Mouse (Mus musculus) thymus, adult 2 months (tissue): Measurements from ENCODE around the gene Kcnk1. TPM values are rescaled to one million over a fixed set of nuclear protein-coding genes. Genes with fewer than 3 reads are reported as not detected.

Experiments used
- DNase-seq: peaks from one replicate; pipeline ENCODE4 v3.0.0; 2021
- H3K27ac ChIP-seq: fragments of 200-500 bp; 2 replicates; pipeline ENCODE4 v1.5.1; 2012; ENCODE audit warnings: low read length, control low read depth; ENCODE audit not compliant: control insufficient read depth, insufficient read depth
- H3K27me3 ChIP-seq: fragments of 200-500 bp; 2 replicates; pipeline ENCODE4 v1.6.1; 2012; ENCODE audit warnings: mild to moderate bottlenecking, low read length, moderate library complexity, mixed read lengths; ENCODE audit not compliant: control insufficient read depth, insufficient read depth
- H3K36me3 ChIP-seq: fragments of 200-500 bp; 2 replicates; pipeline ENCODE4 v1.6.1; 2012; ENCODE audit warnings: mild to moderate bottlenecking, low read length, moderate library complexity; ENCODE audit not compliant: control insufficient read depth, insufficient read depth
- H3K4me1 ChIP-seq: fragments of 200-500 bp; replicated peaks from 2 replicates; pipeline ENCODE4 v1.6.1; 2012; ENCODE audit warnings: low read length; ENCODE audit not compliant: control insufficient read depth, insufficient read depth
- H3K4me3 ChIP-seq: fragments of 200-500 bp; 2 replicates; pipeline ENCODE4 v1.5.1; 2012; ENCODE audit warnings: mild to moderate bottlenecking, low read length, control low read depth, moderate library complexity; ENCODE audit not compliant: control insufficient read depth, insufficient read depth
- CTCF ChIP-seq: fragments of 200-500 bp; IDR thresholded peaks from 2 replicates; pipeline ENCODE4 v1.5.1; 2012; ENCODE audit warnings: mild to moderate bottlenecking, control low read depth, low read length, moderate library complexity, borderline replicate concordance; ENCODE audit not compliant: control insufficient read depth, poor library complexity, insufficient read depth; ENCODE audit errors: extremely low read depth
- POLR2A ChIP-seq: fragments of 200-500 bp; IDR thresholded peaks from 2 replicates; pipeline ENCODE4 v1.6.1; 2012; ENCODE audit warnings: mild to moderate bottlenecking, low read length, control low read depth, moderate library complexity; ENCODE audit not compliant: control insufficient read depth, poor library complexity, insufficient read depth; ENCODE audit errors: extremely low read depth
- WGBS: fragments of 180-500 bp; shearing (Covaris S2); methylation state at CpG from one replicate; pipeline ENCODE4 v1.1.7; 2018; 5-methylcytosine and 5-hydroxymethylcytosine counted together
- polyA plus RNA-seq: library from polyadenylated mRNA; depleted of rRNA; stranded (reverse); fragments of >200 nt; gene quantifications from 2 replicates; pipeline ENCODE4 v1.2.3, GENCODE M21; 2012

Kcnk1 gene
- polyA plus RNA-seq, 1 experiment, result 1.6 TPM

- WGBS, result 78% methylated on average over 9 of the region's 9 CpGs
- no peak for DNase-seq
- TF ChIP-seq CTCF, result no peak
- no peak for TF ChIP-seq POLR2A
- peaks cover 7% of the 10 kb centered on the region; the same call in 1 of the 2 replicates for H3K27me3 ChIP-seq
- H3K36me3 ChIP-seq, result no peaks in the 10 kb centered on the region
- H3K4me1 ChIP-seq, result no peaks in the 10 kb centered on the region
- no peak overlapping the region for H3K4me3 ChIP-seq
- no peak overlapping the region for H3K27ac ChIP-seq
Measured at GRCm38 (mm10) chr8:125993636-125994035, 1.3 kb upstream of the Kcnk1 start.

GRCm38 (mm10) chr8:125996031-125996839, 1.3 kb downstream of the Kcnk1 start:
- no peak overlapping the region for H3K27ac ChIP-seq
- no peaks in the 10 kb centered on the region for H3K36me3 ChIP-seq
- DNase-seq, result no peak
- TF ChIP-seq POLR2A, result no peak
- H3K4me1 ChIP-seq, result no peaks in the 10 kb centered on the region
- 41% methylated on average over 14 of the region's 14 CpGs for WGBS
- peaks cover 7% of the 10 kb centered on the region; the same call in 1 of the 2 replicates for H3K27me3 ChIP-seq
- H3K4me3 ChIP-seq, result no peak overlapping the region

GRCm38 (mm10) chr8:125996980-125997379, 2.0 kb downstream of the Kcnk1 start:
- Histone ChIP-seq H3K27me3 (peaks cover 7% of the 10 kb centered on the region; the same call in 1 of the 2 replicates), H3K27ac (no peak overlapping the region), H3K4me3 (no peak overlapping the region), H3K36me3 (no peaks in the 10 kb centered on the region), H3K4me1 (no peaks in the 10 kb centered on the region)
- no peak for DNase-seq
- WGBS, result 66% methylated on average over 6 of the region's 6 CpGs
- no peak for TF ChIP-seq CTCF
- no peak for TF ChIP-seq POLR2A

- Histone ChIP-seq H3K36me3 (no peaks in the 10 kb centered on the region), H3K27ac (no peak overlapping the region), H3K4me3 (no peak overlapping the region), H3K27me3 (peaks cover 7% of the 10 kb centered on the region; the same call in 1 of the 2 replicates), H3K4me1 (no peaks in the 10 kb centered on the region)
- no peak for TF ChIP-seq CTCF
- TF ChIP-seq POLR2A, result no peak
- WGBS, result 89% methylated on average over 5 of the region's 5 CpGs
- DNase-seq, result no peak
Measured at GRCm38 (mm10) chr8:125997550-125997949, 2.6 kb downstream of the Kcnk1 start.

- H3K4me3 ChIP-seq, result no peak overlapping the region
- H3K27ac ChIP-seq, result no peak overlapping the region
- TF ChIP-seq CTCF, result no peak
- no peak for TF ChIP-seq POLR2A
- 0 out of 2 replicates have a peak, but pooled peaks cover 7% of the 10 kb centered on the region for H3K27me3 ChIP-seq
- DNase-seq, result no peak
- no peaks in the 10 kb centered on the region for H3K4me1 ChIP-seq
- 88% methylated on average over 7 of the region's 7 CpGs for WGBS
- H3K36me3 ChIP-seq, result no peaks in the 10 kb centered on the region
Measured at GRCm38 (mm10) chr8:125999842-126000395, 4.9 kb downstream of the Kcnk1 start.

GRCm38 (mm10) chr8:126003546-126003945, 8.6 kb downstream of the Kcnk1 start:
- Histone ChIP-seq H3K27ac (no peak overlapping the region), H3K27me3 (no peaks in the 10 kb centered on the region), H3K36me3 (no peaks in the 10 kb centered on the region), H3K4me3 (no peak overlapping the region), H3K4me1 (no peaks in the 10 kb centered on the region)
- DNase-seq, result no peak
- WGBS, result 98% methylated on average over 6 of the region's 6 CpGs
- no peak for TF ChIP-seq POLR2A

- Histone ChIP-seq H3K27me3 (no peaks in the 10 kb centered on the region), H3K27ac (no peak overlapping the region), H3K4me3 (no peak overlapping the region), H3K36me3 (no peaks in the 10 kb centered on the region), H3K4me1 (no peaks in the 10 kb centered on the region)
- DNase-seq, result no peak
- WGBS, result 88% methylated on average over 7 of the region's 7 CpGs
- no peak for TF ChIP-seq POLR2A
- TF ChIP-seq CTCF, result no peak
Measured at GRCm38 (mm10) chr8:126004953-126005352, 10.0 kb downstream of the Kcnk1 start.
